Mouse (Mus musculus): ENCODE measurements around the gene Zfand2a.

Gene Zfand2a

DNA sequence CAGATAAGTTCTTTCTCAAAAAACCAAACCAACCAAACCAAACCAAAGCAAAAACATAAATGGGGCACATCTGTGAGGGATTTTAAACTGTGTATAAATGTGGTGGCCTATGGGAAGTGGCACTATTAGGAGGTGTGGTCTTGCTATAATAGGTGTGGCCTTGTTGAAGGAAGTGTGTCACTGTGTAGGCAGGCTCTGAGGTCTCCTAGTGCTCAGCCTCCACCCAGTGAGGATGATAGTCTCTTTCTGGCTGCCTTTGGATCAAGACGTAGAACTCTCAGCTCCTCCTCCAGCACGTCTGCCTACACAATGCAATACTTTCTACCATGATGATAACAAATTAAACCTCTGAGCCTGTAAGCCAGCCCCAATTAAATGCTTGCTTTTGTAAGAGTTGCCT is 18.0 kb downstream of the Zfand2a start:
- DNase-seq (ENCODE audit: low spot score) = no peak

GRCm38 (mm10) chr5:139464874-139465273 is 19.5 kb downstream of the Zfand2a start:
- no peak for DNase-seq (ENCODE audit: low spot score)

DNA sequence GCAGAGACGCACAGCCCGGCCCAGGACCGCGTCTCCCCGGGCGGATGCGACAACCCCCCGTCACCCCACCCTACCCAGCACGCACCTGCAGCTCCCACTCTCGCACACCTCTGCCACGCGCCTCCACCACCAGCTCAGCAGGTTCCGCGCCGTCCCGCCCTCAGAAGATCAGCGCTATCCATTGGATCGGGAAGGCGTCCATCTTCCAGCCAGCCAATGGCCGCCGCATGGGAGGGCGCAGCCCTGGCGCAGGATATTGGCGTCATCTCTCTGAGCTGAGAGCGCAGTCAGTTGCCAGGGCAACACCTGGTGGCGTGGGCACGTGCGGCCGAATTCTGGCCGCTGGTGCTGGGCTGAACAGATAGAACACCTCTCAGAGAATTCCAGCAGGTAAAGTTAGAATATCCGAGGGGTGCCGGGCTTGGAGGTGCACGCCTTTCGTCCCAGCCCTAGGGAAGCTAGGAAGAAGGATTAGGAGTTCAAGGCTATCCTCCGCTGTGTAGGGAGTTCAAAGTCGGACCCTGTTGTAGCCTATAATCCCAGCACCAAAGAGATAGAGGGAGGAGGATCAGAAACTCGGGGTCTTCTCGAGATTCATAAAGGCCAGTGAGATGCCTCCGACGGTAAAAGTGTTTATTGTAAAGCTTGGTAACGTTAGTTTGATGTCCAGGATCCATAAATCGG is 23.8 kb downstream of the Zfand2a start, which contains the start of gene 3110082I17Rik:
Gene 3110082I17Rik, minus strand, starts transcription at position 144 of the 684 bp plus-strand sequence.
- DNase-seq (ENCODE audit: low spot score) = peak; percentile 98

GRCm38 (mm10) chr5:139459938-139460337 is 24.4 kb downstream of the Zfand2a start:
- no peak for DNase-seq (ENCODE audit: low spot score)

DNA sequence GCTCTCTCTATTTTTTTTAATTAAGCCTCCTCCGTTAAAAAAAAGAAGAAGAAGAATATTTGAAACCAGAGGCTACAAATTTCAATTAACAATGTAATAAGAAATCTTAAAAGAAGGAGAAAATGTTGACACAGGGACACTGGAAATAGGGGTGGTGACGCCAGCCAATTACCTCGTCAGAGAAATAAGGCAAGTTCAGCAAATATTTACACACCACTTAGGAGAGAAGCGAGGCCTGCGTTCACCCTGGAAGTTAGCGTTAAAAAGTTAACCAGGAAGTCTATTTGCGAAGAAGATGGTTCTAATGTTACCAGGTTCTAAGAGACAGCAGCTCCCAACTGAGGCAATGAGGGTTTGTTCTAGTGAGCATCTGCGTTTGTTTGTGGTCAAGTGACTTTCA is 27.1 kb downstream of the Zfand2a start:
- no peak for DNase-seq (ENCODE audit: low spot score)

DNA sequence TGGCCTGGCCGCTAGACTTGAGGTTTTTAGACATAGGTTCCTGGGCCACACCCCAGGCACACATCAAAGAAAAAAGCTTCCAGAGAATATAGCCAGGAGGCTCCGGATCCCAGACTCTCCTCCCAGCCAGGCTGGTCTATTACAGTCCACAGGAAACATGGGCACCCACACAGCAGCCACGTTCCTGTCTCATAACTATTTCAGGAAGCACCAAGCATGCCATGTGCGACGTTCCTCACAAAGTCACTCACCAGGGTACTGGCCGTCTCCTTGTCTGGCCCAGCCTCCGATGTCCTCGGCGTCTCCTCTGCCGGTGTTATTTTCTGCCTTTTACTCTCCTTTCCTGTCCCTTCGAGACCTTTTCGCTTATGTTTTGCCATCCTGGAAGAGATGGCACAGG is 29.2 kb downstream of the Zfand2a start:
- DNase-seq (ENCODE audit: low spot score) = no peak

DNA sequence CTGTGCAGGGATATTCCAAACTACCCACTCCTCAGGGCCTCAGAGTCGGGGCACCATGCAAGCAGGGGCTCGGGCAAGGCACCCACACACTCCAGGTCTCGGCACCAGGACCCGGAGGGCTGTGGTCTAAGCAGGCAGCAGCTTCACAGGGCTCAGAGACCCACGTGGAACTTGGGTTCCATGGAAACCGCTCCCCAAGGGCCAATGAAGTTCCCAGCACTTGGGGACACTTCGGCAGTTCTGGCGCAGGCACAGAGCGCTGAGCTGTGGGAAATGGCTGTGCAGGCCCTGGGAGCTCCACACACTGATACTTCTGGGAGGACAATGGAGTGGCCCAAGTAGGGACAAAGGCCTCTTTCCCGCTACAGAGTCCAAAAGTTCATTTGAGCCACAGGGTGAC is 31.3 kb downstream of the Zfand2a start:
- no peak for DNase-seq (ENCODE audit: low spot score)

- DNase-seq (ENCODE audit: low spot score) = no peak
Measured at GRCm38 (mm10) chr5:139449926-139450325, 34.4 kb downstream of the Zfand2a start.

GRCm38 (mm10) chr5:139449161-139449791 is 35.1 kb downstream of the Zfand2a start:
- DNase-seq (ENCODE audit: low spot score) = no peak

GRCm38 (mm10) chr5:139448025-139448424 is 36.3 kb downstream of the Zfand2a start:
- DNase-seq (ENCODE audit: low spot score) = no peak

- DNase-seq (ENCODE audit: low spot score) = no peak
Measured at GRCm38 (mm10) chr5:139445258-139445657, 39.1 kb downstream of the Zfand2a start.

GRCm38 (mm10) chr5:139442962-139443361 is 41.4 kb downstream of the Zfand2a start:
- DNase-seq (ENCODE audit: low spot score) = no peak

GRCm38 (mm10) chr5:139442428-139442827 is 41.9 kb downstream of the Zfand2a start:
- DNase-seq (ENCODE audit: low spot score) = no peak

- no peak for DNase-seq (ENCODE audit: low spot score)
Measured at GRCm38 (mm10) chr5:139441726-139442018, 42.7 kb downstream of the Zfand2a start.

DNA sequence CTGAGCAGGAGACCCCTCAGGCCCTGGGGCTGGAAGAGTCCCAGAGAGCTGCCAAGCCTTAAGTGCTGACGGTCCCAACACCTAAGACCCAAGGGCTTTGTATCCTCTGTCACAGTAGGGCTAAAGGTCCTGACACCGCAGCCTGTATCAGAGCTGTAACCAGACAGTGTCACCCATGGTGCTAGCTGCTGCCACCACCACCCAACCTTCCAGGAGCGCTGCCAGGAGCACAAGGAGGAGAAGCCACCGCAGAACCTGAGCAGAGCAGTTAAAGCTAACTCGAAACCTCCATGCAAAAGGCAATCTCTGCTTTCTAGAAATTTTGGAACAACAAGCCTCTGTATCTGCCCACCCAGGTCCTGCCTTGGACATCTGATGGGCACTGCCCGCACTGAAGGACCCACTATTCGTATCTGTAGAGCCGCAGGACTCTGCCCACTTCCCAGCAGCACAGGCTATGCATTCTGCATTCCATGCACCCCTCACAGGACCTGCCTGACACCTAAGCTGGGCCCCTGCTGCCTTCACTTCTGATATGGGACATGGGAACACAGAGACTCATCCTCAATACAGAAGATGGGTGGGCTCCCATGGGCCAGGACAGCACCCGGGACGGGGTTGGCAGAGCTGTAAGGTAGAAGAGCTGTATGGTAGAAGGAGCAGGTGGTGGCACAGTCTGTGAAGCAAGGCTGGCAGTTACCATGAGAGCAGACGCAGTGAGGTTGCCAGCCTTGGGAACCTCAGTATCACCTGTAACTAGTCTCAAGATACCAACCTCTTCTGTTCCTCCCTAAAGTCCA is 43.2 kb downstream of the Zfand2a start:
- no peak for DNase-seq (ENCODE audit: low spot score)

DNA sequence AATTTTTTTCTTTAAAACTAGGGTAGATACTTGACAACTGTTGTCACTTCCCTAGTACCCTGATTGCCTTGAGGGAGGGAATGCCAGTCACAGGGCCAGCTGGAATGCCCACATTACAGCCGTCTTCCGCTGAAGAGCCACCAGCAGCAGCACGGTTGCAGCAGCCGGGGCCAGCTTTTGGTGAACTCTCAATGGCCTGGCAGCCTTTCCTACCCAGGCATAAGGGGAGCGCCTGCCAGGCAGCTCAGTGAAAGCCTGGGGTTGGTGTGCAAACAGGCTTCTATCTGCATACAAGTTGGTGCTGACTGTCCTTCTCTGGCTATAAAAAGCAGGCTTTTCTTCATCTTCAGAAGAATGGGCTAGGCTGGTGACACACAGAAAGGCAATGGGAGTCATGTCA is 43.9 kb downstream of the Zfand2a start:
- no peak for DNase-seq (ENCODE audit: low spot score)

DNA sequence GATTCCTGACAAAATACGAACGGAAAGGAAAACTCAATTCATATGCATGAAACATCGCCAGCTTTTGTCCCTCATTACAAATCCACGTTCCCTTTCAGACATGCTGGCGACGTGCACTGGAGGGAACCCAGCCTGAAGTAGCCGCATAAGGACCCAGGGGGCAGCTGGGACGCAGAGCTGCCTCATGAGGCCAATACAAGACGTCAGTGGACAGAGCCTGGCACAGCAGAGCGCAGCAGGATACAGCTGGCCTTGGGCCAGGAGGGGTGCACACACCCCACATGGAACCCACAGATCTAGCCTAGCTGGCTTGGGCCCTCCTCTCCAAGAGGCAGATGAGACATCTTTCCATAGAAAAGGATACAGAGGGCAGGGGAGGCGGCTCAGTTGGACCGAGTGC is 45.9 kb downstream of the Zfand2a start:
- no peak for DNase-seq (ENCODE audit: low spot score)

- peak; percentile 57 for DNase-seq (ENCODE audit: low spot score)
Measured at GRCm38 (mm10) chr5:139437769-139438168, 46.6 kb downstream of the Zfand2a start.

- DNase-seq (ENCODE audit: low spot score) = peak; percentile 37
Measured at GRCm38 (mm10) chr5:139434940-139435339, 49.4 kb downstream of the Zfand2a start.

DNA sequence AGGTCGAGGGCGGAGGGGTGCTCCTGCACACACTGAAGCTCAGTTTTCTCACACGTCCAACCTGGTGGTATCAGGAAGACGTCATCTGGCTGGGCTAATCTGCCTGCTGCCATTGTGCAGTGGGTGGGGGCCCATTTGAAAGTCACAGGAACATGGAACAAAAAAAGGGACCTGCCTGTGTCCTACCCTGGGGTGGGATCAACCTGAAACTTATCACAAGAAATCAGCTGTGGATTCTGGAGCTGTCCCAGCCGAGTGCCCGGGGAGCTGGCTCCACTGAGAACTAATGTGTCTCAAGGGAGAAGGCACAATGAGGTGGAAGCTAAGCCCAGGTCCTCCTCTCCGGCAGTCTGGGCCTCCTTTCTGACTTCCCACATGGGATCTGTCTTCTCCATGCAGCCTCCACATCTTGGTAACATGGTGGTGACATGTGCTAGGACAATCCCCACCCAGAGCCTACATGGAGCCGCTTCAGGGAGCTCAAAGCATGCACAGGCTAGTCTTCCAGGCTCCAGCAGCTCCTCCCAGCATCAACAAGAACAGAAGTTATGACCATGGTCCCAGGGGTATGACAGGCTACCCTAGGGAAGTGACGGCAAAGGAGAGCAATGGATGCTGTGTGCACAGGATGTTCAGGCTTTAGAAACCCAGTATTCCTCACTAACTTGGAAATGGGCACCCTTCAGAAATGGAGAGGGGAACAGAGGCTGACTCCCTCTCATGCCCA is 50.3 kb downstream of the Zfand2a start:
- DNase-seq (ENCODE audit: low spot score) = no peak

GRCm38 (mm10) chr5:139432747-139433508 is 51.4 kb downstream of the Zfand2a start:
- DNase-seq (ENCODE audit: low spot score) = no peak

DNA sequence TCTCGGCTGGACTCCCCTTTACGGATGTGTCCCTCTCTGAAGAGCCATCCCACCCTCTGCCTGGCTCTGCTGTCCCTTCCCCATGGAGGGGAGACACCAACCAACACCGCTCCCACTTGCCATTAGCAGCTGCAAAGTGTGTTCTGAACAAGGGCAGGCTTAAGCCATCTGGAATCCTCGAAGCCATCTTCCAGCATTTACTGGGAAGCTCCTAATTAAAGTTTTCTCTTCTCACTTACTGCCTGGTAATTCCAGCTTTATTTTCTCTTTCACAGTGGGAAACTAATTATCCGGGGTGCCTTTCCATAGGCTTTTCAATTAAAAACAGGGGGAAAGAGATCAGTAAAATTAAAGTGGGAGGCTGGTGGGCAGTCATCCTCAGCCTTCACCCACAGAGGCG is 52.0 kb downstream of the Zfand2a start:
- DNase-seq (ENCODE audit: low spot score) = no peak

Measured in testis, postnatal 14 days (tissue).